Mouse (Mus musculus) heart, postnatal 0 days (tissue): Measurements from ENCODE around the gene Abraxas1.

ENCODE experiments used
- CTCF ChIP-seq: IDR thresholded peaks from 2 replicates; pipeline ENCODE4 v1.5.1; 2016; ENCODE audit warnings: antibody characterized with exemption, control low read depth, low read depth
- EP300 ChIP-seq: IDR thresholded peaks from 2 replicates; pipeline ENCODE4 v1.6.1; 2016; ENCODE audit warnings: antibody characterized with exemption, low read depth

- TF ChIP-seq CTCF (no peak), EP300 (no peak)
Measured at GRCm38 (mm10) chr5:100776900-100777299, 43.9 kb downstream of the Abraxas1 start.
